Mouse (Mus musculus) frontal cortex, postnatal 25 days (tissue): ENCODE results near the gene Ip6k1.

Experiments used
- DNase-seq, 2 experiments: peaks; one replicate each; pipeline ENCODE4 v3.0.0; 2022; ENCODE audit warnings: low spot score in 2 of 2

Gene Ip6k1

GRCm38 (mm10) chr9:108056361-108057261 lies 54.3 kb downstream of the Ip6k1 start:
- DNase-seq, result no peak

GRCm38 (mm10) chr9:108057262-108057562 lies 54.9 kb downstream of the Ip6k1 start:
- no peak for DNase-seq

GRCm38 (mm10) chr9:108058291-108058690 lies 56.0 kb downstream of the Ip6k1 start:
- DNase-seq, result no peak

GRCm38 (mm10) chr9:108062142-108062541 lies 59.8 kb downstream of the Ip6k1 start:
- DNase-seq, result no peak

DNA sequence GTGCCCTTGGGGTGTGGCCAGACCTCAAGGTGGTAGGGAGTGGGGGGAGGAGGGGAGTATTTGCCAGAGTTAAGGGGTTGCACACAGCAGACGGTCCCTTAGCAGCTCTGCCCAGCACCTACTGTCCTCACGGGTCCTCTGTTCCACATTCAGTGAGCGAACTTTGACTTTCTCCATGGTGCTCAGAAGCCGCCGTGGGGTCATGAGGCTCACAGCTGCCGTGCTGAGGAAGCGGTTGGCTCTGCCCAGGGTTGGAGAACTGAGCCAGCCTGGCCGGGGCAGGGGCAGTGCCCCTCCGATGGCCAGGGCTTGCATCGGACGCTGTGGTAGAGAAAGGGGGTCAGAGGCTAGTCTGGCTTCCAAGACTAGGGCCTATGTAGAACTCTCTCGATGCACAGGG lies 61.1 kb downstream of the Ip6k1 start:
- DNase-seq, result no peak

DNA sequence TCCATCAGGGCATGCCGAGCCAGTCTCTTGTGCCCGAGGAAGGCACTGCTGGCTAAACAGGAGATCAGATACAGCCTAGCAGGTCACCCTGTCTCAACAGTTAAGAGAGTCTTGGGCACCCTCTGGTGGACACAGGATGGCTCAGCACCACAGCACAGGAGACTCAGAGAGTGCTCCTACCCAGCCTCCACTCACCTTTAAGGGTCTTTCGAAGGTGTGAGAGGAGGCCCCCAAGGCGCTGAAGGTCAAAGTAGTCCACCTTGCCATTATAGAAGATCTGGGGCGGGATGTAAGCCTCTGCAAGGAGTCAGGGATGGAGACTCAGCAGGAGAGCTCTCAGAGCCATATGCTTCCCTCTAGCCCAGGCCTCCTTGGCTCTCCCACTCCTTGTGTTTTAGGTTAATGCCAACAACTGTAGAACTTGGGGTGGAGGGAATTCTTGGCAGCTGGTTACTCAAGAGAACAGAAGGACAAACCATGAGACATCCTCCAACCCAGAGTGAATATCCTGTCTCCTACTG lies 63.2 kb downstream of the Ip6k1 start:
- DNase-seq, result peak in 1 of 2 experiments; percentile 55

DNA sequence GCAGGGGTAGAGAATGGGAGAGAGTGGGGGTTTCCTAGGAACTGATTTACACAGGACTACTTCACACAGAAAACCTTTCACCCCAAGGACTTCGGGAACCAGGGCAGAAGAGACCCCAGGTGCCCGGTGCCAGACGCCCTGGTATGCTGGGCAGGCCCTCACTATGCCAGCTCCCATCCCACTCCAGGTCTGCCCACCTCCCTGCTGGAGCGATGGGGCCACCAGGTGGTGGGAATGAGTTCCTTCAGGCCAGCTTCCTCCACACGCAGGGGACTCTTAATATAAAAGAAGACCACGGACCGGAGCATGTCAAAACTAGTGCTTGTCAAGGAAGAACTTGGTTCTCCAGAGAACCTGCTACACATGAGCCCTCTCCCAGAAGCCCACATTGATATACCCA lies 64.9 kb downstream of the Ip6k1 start:
- no peak for DNase-seq

DNA sequence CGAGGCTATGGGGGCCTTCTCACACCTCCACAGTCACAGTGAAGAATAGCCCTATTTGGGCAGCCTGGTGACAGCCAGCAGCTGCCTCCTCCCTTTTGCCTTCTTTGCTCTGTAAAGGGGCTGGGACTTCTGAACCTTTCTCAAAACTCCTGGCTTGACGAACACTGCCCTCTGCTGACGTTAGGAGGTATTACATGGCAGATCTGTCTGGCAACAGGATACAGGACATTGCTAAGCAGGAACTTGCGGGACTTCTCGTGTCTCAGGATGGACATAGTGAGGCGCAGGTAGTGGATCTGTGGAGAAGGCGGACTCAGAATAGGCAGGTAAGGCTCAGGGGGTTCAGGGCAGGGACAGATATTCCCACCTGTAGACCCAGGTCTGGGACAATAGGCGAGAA lies 65.6 kb downstream of the Ip6k1 start:
- peak; percentile 63 to 83 for DNase-seq

DNA sequence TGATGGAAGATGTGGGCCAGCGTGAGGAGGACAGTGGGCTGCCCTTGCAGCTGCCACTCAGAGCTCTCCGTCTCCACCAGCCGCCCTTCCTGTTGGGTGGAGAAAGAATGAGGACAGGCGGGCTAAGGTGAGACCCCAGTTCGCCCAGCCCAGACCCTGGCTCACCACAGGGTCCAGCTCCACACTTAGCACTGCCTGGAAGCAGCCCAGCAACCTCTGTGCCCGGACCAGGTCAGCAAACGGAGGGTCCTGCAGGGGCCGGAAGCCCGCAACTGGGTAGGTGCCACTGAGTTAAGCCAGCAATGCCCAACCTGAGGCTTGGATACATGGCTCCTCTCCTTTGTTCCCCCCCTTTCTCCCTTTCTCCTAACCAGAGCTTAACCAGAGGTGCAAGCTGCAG lies 66.7 kb downstream of the Ip6k1 start:
- DNase-seq, result no peak

DNA sequence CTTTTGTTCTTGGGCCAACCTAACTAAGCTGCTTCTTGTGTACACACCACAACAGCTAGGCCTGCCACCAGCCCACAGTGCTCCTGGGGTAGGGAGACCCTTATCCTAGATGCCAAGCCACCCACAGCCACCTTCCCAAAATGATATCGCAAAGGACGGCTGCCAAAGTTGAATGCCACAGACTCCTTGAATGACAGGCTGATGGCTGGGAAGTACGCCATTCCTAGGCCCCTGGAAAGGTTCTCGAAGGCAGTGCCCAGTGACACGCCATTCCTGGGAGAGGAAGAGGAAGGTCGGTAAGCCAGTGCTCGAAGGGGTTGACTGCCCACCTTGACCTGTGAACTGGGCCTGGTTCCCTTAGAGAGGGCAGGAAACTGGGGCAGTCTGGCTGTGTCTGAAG lies 67.2 kb downstream of the Ip6k1 start:
- no peak for DNase-seq

DNA sequence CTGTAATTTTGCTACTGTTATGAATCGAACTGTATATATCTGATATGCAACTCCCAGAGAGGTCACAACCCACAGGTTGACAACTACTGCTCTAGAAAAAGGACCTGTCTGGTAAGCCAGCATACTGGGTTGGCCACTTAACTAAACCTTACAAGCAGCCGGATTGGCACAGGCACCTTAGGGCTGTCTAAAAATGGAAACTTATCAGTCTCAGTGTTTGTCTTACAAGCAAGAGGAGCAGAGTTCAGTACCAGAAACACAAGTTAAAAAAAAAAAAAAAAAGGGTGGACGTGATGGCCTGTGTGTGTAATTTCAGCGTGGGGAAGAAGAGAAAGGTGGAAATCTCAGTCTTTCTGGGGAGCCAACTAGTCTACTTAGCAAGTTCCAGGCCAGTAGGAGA lies 69.5 kb downstream of the Ip6k1 start:
- DNase-seq, result no peak

DNA sequence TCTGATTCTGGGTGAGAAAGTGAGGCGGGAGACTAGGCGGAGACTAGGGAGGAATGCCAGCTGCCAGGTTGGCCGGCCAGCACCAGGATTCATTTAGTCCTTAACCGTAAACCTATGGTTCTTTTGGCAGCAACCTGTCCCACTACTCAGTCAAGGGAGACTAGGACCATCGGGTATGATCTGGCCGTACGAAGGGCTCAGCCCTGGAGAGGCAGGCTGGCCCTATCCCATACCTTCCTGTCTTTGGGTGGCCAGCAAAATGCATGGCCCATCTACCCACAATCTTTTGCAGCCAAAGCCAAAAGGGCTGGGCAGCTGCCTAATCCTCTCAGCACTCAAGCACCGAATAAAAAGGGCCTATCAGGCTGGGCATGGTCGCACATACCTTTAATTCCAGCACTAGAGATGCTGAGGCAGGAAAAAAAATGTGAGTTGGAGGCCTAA lies 70.2 kb downstream of the Ip6k1 start:
- DNase-seq, result no peak

DNA sequence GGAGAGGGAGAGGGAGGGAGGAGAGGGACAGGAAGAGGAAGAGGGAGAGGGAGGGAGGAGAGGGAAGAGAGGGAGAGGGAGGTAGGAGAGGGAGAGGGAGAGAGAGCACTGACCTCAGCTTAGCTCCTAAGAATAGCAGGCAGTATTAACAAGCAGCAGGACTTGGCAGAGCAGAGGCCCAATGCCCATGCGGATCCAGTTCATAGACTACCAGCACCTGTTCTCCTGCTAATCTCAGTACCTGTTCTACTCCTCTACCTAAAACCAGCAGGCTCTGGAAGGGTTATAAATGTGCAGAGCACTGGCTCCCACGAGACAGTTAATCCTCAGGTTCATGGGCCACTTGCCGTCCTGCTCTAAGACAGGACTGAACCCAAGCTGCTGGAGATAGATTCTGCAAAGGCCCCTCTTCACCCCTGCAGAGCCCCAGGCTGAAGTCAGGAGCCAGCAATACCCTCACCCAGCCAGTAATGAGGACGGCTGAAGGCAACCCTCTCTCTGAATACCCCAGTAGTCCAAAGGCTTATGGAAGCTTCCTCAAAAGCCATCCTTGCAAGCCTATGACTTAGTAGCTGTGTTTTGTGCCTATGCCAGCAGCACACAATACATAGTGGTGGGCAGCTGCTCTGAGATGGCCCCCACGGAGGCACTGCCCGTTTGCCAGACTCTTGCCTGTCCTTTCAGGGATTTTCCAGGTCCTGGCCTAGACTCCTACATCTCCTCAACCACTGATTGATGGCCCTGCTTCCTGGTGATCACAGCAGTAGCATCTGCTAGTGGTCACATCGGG lies 71.0 kb downstream of the Ip6k1 start:
- no peak for DNase-seq

DNA sequence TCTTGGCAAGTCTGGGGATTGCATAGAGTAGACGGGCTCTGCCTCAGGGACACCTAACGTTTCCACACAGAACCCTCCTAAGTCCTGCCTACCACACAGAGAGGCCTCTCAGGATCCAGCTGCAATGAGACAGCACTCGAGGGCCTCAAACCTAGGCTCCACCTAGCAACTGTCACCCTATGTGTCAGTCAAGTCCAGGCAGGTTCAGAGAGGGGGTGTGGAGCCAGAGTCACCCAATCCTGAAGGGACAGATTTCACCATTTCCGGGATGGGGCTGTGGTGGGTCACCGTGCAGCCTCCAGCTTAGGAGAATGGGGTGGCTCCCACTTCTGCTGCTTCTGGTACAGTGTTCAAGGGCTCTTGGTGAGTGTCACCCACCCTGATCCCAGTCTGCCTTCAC lies 77.9 kb downstream of the Ip6k1 start, which contains the start of gene Mst1:
Mst1 (plus strand) TSS at position 269 of the 400 bp plus-strand sequence.
- DNase-seq, result no peak

GRCm38 (mm10) chr9:108082549-108082948 lies 80.2 kb downstream of the Ip6k1 start:
- no peak for DNase-seq

GRCm38 (mm10) chr9:108082988-108083431 lies 80.7 kb downstream of the Ip6k1 start, which contains the start of gene Rnf123:
Rnf123 (minus strand) TSS chr9:108083346.
- DNase-seq, result no peak

DNA sequence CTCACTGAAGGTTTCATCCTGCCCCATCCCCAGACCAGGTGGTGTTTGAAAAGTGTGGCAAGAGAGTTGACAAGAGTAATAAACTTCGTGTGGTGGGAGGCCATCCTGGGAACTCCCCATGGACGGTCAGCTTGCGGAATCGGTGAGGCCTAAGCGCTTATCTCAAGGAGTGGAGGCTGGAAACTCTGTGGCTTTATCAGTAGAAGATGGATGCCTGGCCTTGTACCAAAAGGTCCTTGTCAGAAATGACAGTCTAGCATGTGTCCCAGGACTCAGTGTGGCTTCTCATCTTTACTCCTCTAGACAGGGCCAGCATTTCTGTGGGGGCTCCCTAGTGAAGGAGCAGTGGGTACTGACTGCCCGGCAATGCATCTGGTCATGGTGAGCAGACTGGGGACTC lies 81.3 kb downstream of the Ip6k1 start:
- DNase-seq, result no peak

DNA sequence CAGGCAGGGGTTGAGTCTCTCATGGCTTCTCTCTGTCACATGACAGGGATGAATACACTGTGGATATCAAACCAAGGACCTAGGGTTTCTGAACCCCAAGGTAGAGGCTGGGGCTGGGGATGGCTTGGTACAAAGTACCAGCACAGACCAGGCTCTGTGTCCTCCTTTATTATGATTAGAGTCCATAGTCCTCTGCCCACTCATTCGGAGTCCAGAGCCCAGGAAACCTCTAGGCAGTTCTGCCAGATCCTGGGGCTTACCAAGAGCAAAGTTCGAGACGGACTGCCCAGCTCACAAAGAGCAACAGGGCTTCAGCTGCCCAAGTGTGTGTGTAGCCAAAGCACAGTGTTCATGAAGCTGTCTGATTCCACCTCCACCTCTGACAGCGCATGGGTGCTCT lies 83.0 kb downstream of the Ip6k1 start:
- DNase-seq, result no peak

- DNase-seq, result no peak
These were observed 88.4 kb downstream of the Ip6k1 start for GRCm38 (mm10) chr9:108090611-108091120.

DNA sequence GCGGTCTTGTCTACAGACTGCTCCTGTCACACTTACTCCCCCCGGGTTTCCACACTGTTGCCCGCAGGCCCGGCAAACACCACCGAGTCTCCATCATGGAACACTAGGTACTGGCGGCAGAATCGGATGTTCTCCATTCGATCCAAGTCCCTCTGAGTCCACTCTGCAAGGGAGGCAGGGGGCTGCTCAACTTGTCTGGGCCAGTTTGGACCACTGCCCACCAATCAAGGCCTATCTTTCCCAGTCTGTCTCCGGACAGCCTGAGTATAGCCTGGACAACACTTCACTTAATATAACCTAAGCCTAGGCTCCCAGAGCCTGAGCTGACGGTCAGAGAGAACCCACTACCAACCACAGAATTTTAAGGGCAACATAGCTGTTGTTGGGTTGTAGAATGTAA lies 91.3 kb downstream of the Ip6k1 start:
- no peak for DNase-seq

DNA sequence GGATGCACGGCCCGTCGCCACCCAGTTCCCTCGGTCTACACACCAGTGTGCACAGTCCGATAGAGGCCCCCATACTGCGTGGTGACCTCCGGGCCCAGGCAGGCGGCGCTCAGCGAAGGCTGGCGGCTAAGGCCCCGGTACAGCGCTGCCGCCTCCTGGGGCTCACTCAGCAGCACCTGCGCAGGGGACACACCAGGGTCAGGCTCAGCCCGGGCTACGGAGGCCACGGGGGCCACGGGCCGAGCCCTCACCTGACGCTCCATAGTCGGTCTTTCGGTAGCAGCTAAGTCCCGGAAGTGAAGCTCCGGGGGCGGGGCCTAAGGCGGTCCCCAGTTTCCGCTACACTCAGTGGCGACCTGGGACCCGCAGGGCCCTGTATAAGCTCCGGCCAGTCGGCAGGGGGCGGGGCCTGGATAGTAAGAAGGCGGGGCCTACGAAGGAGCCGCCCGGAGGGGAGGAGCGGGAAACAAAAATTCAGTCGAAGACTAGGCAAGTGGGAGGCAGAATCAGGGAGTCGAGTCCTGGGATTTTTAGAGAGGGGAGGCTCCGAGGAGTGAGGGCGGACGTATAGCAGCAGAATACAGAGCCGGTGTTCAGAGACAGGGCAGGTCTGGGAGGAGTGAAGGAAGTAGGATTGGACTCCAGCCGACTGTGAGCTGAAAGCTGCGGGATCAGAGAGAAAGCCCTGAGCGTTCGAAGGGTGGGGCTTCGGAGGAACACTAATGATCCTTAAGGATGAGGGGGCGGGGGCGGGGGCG lies 92.1 kb downstream of the Ip6k1 start, which contains the start of gene Apeh:
Apeh (minus strand) TSS at position 423 of the 758 bp plus-strand sequence.
- peak; percentile 73 to 76 for DNase-seq
